Mouse (Mus musculus) neural tube, embryonic 10.5 days (tissue): ENCODE data around the gene Prdm8.
A peak's percentile ranks its signal among the peaks of the same experiment; 100 is the strongest.

Experiments used
- DNase-seq: peaks from one replicate; pipeline ENCODE4 v3.0.0-alpha.2; 2017; ENCODE audit warnings: low spot score; ENCODE audit errors: extremely low spot score

The Prdm8 gene

DNA sequence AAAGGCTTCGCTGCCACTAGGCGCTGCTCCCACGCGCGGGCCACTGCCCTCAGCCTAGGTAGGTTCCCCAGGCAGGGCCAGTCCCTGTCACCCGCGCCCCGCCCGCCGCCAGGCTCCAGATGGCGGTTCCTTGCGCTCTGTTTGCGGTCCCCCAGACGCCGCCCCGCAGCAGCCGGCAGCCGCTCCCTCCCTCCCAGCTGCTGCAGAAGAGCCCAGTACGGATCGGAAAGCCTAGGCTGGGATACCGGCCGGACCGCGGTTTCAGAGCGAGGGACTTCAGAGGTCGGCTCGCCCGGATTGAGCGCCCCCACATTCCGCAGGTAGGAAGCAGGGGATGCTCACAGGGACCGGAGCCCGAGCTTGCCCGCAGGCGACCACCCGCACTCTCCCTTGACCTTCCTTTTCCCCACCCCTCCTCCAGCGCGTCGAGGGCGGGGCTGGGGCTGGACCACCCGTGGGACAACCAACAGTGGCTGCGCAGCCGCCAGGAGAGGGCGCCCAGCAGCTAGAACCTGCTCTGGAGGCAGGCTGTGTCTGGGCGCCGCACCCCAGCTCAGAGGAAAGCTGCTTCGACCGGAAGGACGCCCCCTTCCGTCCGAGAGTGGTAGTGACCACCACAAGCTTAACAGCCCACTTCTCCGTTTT is at the start of gene Prdm8:
Gene Prdm8, plus strand, starts transcription at position 19 of the 645 bp plus-strand sequence.
- peak; percentile 92 for DNase-seq

DNA sequence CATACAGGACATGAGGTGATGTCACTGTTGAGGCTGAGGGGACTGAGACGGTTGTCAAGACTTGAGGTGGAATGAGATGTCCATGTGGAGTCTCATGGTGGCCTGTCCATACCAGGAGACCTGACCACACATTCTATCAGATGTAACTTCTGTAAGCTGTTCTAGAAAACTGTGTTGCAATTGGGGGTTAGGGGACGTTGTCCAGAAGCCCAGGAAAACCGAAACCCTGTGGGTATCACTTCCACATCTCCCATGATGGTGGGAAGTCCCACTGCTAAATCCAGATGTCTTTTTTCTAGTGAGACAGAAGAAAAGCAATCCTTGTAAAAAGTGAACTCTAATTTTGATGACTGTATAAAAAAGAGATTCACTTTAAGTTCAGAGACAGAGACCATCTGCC is 39.9 kb upstream of the Prdm8 start:
- no peak for DNase-seq

DNA sequence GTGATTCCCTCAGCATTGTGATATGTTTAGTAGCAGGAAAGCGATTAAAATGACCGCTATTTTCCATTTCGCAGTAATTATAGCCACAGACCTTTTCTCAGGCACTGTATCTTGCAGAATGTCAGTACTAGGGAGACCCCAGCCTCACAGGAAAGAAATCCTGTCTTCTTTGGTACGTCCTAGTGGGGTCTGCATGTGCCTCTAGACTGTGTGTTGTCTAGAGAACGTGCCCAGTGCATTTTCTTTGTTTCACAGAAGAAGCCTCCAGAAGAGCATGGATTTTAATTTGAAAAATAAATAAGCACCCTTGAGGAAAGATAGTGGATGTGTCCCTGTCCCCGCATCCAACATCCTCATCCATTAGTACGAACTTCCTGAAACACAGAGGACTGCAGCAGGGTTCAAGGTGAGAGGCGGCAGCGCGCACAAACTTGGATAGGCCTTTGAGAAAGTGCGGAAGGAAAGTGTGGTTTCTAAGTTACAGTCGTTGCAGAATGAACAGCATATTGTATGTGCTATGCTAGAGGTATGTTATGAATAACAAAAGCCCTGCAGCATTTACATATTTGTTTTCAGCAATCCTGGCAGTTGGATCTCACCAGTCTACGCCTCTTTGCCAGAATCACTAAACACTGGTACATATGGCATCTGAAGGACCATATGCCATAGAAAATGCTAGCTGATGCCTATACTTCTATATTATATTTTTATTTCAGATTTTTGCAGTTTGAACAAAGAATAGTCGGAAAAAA is 28.3 kb upstream of the Prdm8 start:
- no peak for DNase-seq

- DNase-seq = no peak
Observed at GRCm38 (mm10) chr5:98139297-98139660, 27.7 kb upstream of the Prdm8 start.

DNA sequence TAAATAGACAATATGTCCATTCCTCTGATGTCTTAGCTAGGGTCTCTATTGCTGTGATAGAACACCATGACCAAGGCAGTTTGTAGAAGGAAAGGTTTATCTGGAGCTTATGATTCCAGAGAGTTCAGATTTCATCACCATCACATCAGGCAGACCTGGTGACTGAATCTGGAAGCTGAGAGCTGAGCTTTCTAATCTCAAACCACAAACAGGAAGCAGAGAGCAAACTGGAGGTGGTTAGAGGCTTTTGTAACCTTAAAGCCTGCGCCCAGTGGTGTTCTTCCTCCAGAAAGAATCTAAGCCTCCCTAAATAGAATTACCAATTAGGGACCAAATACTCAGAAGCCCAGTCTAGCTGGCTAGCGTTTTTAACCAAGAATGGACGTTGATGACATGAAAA is 20.1 kb upstream of the Prdm8 start:
- DNase-seq = no peak

DNA sequence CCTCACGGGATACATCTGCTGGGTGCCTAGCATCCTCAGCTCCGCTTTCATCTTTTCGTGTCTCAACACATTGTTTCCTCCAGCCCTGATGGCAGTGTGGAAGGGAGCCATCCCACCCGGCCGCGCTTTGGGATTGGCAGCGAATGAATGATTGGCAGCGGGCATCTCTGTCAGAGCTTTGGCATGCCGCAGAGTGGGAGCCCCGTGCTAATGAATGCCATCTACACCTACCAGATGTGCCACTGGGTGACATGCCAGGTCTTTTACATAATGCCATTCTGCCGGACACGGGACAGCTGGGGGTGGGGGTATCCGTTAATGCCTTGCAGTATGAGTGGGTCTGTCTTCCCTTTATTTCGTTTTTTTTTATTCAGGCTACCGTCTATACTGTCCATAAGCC is 882 bp upstream of the Prdm8 start:
- no peak for DNase-seq

- peak; percentile 57 for DNase-seq
Observed at GRCm38 (mm10) chr5:98168356-98169285, 1.6 kb downstream of the Prdm8 start.

GRCm38 (mm10) chr5:98169376-98170351 is 2.7 kb downstream of the Prdm8 start:
- DNase-seq = peak; percentile 62

DNA sequence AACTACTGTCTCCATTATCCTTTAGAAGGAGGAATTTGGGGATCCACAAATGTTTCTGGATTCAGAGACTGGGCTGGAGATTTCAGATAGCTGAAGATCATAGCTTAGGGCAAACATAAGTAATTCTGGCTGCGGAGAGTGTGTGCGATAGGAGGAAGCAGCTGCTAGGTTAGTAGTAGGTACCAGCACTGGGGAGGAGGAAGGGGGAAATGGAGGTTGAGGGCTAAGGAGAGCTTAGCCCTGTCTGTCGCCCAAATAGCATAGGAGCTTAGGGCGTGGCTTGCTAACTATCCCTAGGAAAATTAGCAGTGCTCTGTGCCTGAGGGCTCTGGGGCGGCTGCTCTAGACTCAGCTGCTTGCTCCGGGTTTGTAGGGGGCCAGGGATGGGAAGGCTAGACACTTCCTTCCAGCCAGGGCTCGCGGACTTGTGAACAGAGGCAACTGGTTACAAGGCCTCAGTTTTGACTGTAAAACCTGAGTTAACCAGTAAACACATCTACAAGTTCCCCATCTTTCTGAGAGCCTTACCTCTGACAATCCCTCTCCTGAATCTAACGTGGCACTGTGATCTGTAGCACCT is 4.7 kb downstream of the Prdm8 start:
- DNase-seq = peak; percentile 26

DNA sequence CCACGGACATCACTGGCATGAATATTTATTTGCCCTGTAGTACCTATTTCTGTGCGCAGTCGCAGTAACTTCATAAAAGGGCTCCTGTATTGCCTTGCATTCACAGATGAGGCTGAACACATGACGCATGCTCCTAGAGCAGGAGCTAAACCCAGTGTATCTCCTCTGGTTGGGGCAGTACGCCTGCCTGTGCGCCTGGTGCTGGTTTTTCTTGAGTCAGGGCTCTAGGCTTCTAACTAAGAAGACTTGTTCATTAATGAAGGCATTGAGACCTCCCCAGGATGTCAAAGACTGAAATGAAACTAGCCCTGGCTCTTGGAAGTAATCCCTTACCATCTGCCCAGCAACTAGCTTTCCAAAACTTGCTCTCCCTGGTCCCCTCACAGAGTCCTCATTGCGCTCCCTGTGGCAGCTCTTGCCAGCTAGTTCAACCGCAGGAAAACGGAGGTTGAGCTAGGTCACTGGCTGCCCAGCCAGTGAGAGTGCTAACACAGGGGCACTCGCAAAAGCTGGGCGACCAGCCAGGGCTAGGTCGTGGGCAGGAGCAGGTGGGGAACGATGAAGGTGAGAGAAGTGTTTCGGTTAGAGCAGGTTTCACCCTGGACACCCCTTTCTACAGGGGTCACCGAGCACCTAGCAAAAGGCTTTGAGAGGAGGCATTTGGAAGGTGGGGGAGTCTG is 5.6 kb downstream of the Prdm8 start:
- peak; percentile 37 for DNase-seq

GRCm38 (mm10) chr5:98173694-98174093 is 6.7 kb downstream of the Prdm8 start:
- no peak for DNase-seq

- peak; percentile 52 for DNase-seq
Observed at GRCm38 (mm10) chr5:98179606-98180005, 12.6 kb downstream of the Prdm8 start.

DNA sequence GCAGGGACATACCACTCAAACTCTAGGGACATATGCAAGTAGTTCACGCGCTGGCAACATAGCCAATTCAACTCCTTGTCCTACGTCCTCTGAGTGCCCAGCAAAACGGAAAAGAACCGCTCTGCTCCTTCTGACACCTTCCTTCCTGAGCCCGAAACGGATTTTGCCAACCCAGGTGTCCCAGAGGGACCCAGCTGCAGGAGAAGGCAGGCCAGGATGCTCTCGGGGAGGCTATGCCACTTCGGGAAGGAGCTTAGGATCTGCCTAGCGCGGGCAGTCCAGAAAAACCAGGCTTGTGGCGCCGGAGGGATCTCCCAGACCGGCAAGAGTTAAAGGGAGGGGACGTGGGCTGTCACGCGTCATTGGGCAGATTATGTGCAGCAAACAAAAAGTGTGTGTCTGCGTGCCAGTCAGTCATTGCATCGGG is 13.5 kb downstream of the Prdm8 start:
- DNase-seq = no peak

GRCm38 (mm10) chr5:98180888-98181635 is 14.1 kb downstream of the Prdm8 start:
- peak; percentile 73 for DNase-seq

DNA sequence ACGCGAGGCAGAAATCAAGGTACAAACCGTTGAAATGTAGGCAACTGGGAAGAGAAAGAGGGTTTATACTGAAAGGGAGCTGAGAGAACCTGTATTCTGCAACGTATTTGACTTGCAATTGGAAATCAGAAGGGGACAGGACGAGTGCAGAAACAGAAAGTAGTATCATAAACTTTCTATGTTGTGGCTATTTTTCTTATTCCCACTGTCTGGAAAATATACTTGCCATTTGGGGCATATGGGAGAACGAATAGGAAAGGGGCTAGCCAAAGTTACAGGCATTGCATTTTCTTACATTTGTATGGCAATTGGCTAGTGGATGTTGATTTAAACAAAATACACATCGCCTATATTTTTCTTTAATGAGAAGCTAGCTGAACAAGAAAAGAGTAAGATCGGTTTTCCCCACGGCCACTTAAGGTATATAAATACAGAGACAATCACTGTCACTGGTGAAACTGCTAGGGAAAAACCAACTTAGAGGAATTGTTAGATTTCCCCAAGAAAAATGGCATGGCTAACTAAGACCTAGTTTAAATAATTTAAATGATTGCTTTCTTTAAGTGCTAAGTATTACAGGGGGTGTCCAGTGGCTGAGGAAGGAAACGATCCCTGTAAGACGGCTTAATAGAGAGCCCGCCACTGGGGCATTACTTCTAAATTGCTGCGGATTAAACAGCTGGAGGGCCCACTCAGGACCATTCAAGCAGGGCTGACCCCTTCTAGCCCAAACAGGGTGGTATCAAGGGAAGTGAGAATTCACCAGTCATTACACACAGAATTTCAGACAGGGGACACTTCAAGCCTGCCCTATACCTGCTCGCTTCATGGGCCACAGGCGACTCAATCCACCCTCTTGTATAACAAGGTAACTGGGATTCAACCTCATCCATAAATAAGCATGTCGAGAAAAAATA is 14.9 kb downstream of the Prdm8 start:
- peak; percentile 48 for DNase-seq

- DNase-seq = peak; percentile 53
Observed at GRCm38 (mm10) chr5:98182603-98182920, 15.6 kb downstream of the Prdm8 start.

DNA sequence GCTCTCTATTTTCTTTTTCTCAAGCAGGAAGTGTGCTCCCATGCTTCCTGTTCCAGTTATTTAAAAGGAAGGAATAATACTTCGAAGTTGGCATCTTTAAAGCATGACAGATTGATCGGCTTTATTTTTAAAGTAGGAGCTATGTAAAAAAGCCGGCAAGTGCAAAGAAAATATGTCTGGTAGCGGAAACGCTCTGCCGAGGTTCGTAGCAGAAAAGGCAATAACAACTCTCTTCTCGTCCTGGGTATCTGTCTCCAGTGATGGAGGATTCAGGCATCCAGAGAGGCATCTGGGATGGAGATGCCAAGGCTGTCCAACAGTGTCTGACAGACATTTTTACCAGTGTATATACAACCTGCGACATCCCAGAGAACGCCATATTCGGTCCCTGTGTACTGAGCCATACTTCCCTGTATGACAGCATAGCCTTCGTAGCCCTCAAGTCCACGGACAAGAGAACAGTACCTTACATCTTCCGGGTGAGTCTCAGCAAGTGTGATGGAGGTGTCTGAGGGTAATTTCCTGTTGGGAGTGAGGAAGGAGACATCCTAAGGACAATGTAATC is 16.1 kb downstream of the Prdm8 start:
- peak; percentile 51 for DNase-seq
